Mouse (Mus musculus) thymus, postnatal 36 days (tissue): ENCODE data around the gene Olfr393.

Source experiments
- DNase-seq, 2 experiments: peaks; one replicate each; pipeline ENCODE4 v3.0.0; 2022; ENCODE audit warnings: mixed read lengths in 2 of 2

Gene Olfr393

DNA sequence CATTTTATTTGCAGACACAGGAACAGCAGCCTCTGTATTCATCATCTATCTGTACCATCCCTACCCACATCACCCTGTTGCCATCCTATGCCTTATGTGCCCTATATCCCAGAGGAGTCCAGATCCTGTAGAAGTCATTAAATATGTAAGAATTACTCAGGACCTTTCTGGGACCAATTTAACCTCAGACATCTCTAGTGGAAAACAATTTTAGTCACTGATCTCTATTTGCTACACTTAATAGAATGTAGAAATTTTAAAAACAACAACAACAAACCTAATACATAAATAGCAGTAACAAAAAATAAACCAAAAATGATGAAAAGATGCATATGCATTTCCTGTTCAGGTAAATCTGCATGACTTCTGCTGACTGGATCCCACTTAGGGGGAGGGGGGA lies at the start of gene Olfr393:
Gene Olfr393, minus strand, starts transcription at position 101 of the 400 bp plus-strand sequence.
- DNase-seq = no peak

DNA sequence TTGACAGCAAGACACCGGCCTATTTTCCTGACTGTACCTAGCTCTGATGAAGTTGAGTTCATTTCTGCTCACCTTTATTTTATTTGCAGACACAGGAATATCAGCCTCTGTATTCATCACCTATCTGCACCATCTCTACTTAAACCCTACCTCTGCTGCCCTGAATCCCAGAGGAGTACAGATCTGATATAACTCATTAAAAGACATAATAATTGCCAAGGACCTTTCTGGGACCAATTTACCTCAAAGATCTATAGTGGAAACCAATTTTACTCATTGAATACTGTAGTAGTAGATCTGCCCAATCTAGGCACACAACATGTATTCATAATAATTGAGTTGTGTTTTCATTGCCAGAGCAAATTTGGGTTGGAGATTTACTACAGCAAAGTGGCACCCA lies 39.4 kb upstream of the Olfr393 start, which contains the start of gene Olfr394:
Gene Olfr394, minus strand, starts transcription at position 101 of the 400 bp plus-strand sequence.
- DNase-seq = no peak

DNA sequence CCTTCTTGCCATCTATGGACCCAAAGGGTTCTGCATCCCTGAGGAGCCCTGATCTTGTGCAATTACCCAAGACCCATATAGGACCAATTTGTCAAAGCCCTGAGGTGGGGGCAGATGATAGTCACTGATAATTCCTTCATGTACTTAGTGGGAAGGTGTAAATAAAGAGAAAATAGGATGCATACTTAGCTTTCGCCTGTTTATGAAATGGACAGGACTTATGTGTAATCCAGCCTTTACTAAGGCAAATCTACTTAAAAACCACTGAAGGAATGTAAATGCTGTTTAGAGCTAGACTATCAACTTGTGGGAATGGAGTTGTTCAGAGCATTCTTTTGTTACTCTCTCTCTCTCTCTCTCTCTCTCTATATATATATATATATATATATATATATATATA lies 34.3 kb downstream of the Olfr393 start, which contains the start of gene Olfr392:
Gene Olfr392, minus strand, starts transcription at position 101 of the 400 bp plus-strand sequence.
- DNase-seq = no peak

DNA sequence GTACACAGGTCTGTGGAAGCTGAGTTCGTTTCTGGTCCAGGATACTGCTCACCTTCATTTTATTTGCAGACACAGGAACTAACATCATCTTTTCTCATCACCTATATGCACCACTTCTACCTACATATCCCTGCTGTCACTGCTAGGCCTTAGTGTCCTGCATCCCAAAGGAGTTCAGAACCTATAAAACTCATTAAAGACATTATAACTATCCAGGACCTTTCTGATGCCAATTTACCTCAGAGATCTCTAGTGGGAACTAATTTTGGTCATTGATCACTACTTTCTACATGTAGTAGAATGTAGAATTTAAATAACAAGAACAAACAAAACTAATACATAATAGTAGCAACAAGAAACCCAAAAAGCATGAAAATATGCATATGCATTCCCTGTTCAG lies 48.3 kb downstream of the Olfr393 start, which contains the start of gene Olfr391-ps:
Gene Olfr391-ps, minus strand, starts transcription at position 101 of the 400 bp plus-strand sequence.
- DNase-seq = no peak
